Mouse (Mus musculus) intestine, postnatal 0 days (tissue): ENCODE measurements around the gene Hs3st2. TPM values are rescaled to one million over a fixed set of nuclear protein-coding genes. Genes with fewer than 3 reads are reported as not detected.

Experiments used
- ATAC-seq: fragments of 200-750 bp; cut with Nextera tagmentation; 2 replicates; pipeline ENCODE4 v1.8.0; 2017; ENCODE audit warnings: mild to moderate bottlenecking, moderate TSS enrichment, moderate library complexity
- H3K27ac ChIP-seq: fragments of 300-500 bp; sonication (generic); 2 replicates; pipeline ENCODE4 v1.5.1; 2014; ENCODE audit warnings: mild to moderate bottlenecking, low read depth, low read length, moderate library complexity
- H3K27me3 ChIP-seq: fragments of 300-500 bp; sonication (generic); replicated peaks from 2 replicates; pipeline ENCODE4 v1.6.1; 2014; ENCODE audit warnings: low read length, mixed read lengths; ENCODE audit not compliant: control insufficient read depth, insufficient read depth
- H3K36me3 ChIP-seq: fragments of 300-500 bp; sonication (generic); 2 replicates; pipeline ENCODE4 v1.6.1; 2014; ENCODE audit warnings: mild to moderate bottlenecking, moderate library complexity; ENCODE audit not compliant: control insufficient read depth, insufficient read depth
- H3K4me1 ChIP-seq: fragments of 300-500 bp; sonication (generic); replicated peaks from 2 replicates; pipeline ENCODE4 v1.6.1; 2014; ENCODE audit warnings: antibody characterized with exemption, low read length, mixed read lengths; ENCODE audit not compliant: control insufficient read depth, insufficient read depth
- H3K4me2 ChIP-seq: fragments of 300-500 bp; sonication (generic); replicated peaks from 2 replicates; pipeline ENCODE4 v1.6.1; 2014; ENCODE audit warnings: low read depth, mild to moderate bottlenecking, moderate library complexity
- H3K4me3 ChIP-seq: fragments of 300-500 bp; sonication (generic); 2 replicates; pipeline ENCODE4 v1.5.1; 2014; ENCODE audit warnings: low read depth, low read length
- H3K9ac ChIP-seq: fragments of 300-500 bp; sonication (generic); 2 replicates; pipeline ENCODE4 v1.6.1; 2014; ENCODE audit warnings: mild to moderate bottlenecking, low read depth, low read length
- H3K9me3 ChIP-seq: fragments of 300-500 bp; sonication (generic); 2 replicates; pipeline ENCODE4 v1.6.1; 2016; ENCODE audit warnings: mixed run types; ENCODE audit not compliant: control insufficient read depth
- CTCF ChIP-seq: sonication (generic); IDR thresholded peaks from 2 replicates; pipeline ENCODE4 v1.5.1; 2016; ENCODE audit warnings: low read depth, mild to moderate bottlenecking, control low read depth, antibody characterized with exemption, moderate library complexity
- WGBS: fragments of 180-500 bp; shearing (Covaris S2); extraction: QIAGEN DNeasy Blood & Tissue Kit; methylation state at CpG from one replicate; pipeline ENCODE4 v1.1.7; 2014; 5-methylcytosine and 5-hydroxymethylcytosine counted together
- polyA plus RNA-seq: library from polyadenylated mRNA; unstranded; fragments of >200 nt; fragmentation: Nextera tagmentation; extraction: Ambion mirVana; gene quantifications from 2 replicates; pipeline ENCODE4 v1.2.1, GENCODE M21; 2015

Gene Hs3st2
- polyA plus RNA-seq, 1 experiment from 2014 or later, result 0.85 TPM

DNA sequence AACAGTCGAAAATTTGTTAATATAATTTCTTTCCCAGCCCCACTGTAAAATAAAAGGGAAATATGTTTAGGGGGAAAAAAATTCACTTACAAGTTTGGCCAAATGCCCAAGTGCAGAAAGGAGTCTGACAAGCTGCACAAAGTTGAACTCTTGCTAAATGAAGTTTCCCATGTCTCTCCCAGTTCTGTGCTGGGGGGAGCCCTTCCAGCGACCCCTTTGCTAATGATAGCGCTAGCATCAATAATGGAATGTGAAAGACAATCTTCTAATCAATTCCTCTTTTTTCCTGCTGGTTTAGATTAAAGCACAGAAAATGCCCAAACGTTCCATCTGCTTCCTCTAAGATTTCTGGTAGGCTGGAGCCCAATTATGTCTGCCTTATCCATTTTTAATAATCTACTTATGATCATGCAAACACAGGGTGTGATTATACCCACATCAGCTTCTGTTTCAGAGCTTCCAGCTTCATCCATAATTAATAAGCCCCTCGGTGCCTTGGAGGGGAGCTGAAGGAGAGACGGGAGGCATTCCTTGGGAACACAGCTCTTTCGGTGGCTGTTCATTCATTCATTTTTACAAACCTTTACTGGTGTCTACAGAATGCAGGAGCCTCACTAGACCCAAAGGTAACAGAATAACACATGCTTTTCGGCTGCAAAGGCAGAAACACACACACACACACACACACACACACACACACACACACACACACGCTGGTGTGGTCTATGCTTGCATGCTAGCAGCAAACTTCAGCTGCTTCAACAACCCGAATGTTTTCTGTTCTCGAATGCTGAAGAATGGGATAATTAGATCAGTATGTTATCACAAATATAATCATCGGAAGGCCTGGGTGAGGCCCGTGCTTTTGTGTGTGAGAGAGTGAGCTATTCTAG lies 59.5 kb downstream of the Hs3st2 start:
- H3K36me3 ChIP-seq, result no peaks in the 10 kb centered on the region
- WGBS, result 61% methylated on average over 13 of the region's 13 CpGs
- no peak for TF ChIP-seq CTCF
- no peak overlapping the region for H3K4me3 ChIP-seq
- no peak overlapping the region for H3K4me2 ChIP-seq
- H3K9ac ChIP-seq, result no peak overlapping the region
- H3K27me3 ChIP-seq, result no peaks in the 10 kb centered on the region
- ATAC-seq, result no peak
- no peak overlapping the region for H3K27ac ChIP-seq
- H3K4me1 ChIP-seq, result no peaks in the 10 kb centered on the region
- no peaks in the 10 kb centered on the region for H3K9me3 ChIP-seq

DNA sequence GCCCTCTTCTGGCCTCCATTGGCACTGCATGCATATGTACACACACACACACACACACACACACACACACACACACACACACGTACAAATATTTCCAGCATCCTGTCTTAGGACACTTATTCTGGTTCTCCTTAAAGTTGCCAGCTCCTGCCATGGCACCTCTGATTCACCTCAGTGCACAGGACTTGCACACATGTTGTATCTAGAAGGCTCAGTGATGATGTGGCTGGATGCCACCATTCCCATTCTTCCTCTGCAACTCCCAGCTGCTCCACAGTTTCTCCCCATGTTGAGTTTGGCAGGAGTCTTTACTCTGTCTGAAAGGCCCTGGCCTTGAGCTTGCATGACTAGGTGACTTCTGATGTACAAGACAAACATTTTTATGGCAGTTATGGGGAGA lies 65.1 kb downstream of the Hs3st2 start:
- no peak overlapping the region for H3K4me3 ChIP-seq
- WGBS, result 89% methylated on average over 1 of the region's 1 CpGs
- H3K4me1 ChIP-seq, result no peaks in the 10 kb centered on the region
- H3K27ac ChIP-seq, result no peak overlapping the region
- no peaks in the 10 kb centered on the region for H3K27me3 ChIP-seq
- H3K9ac ChIP-seq, result no peak overlapping the region
- no peak for TF ChIP-seq CTCF
- no peaks in the 10 kb centered on the region for H3K9me3 ChIP-seq
- H3K36me3 ChIP-seq, result no peaks in the 10 kb centered on the region
- no peak overlapping the region for H3K4me2 ChIP-seq
- no peak for ATAC-seq

DNA sequence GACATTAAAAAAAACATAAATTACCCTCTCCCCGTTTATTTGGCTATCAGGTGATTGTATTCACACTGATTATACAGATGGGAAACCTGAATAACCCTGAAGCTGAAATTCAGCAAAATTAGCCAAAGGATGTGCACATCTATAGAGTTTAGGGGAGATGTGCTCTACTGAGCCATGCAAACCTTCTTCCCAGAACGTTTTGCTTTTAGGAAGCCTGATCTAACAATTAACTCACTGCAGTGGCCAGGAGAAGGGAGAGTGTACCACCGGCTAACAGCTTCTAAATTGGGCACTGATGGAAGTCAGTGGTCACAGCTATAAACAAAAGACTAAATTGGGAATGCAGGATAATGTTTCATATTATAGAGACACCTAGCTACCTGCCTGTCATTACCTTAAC lies 66.4 kb downstream of the Hs3st2 start:
- no peaks in the 10 kb centered on the region for H3K9me3 ChIP-seq
- TF ChIP-seq CTCF, result no peak
- H3K9ac ChIP-seq, result no peak overlapping the region
- H3K27me3 ChIP-seq, result no peaks in the 10 kb centered on the region
- H3K4me3 ChIP-seq, result no peak overlapping the region
- no peak overlapping the region for H3K4me2 ChIP-seq
- H3K27ac ChIP-seq, result no peak overlapping the region
- WGBS, result 44% methylated on average over 3 of the region's 3 CpGs
- no peak for ATAC-seq
- H3K4me1 ChIP-seq, result no peaks in the 10 kb centered on the region
- H3K36me3 ChIP-seq, result no peaks in the 10 kb centered on the region

DNA sequence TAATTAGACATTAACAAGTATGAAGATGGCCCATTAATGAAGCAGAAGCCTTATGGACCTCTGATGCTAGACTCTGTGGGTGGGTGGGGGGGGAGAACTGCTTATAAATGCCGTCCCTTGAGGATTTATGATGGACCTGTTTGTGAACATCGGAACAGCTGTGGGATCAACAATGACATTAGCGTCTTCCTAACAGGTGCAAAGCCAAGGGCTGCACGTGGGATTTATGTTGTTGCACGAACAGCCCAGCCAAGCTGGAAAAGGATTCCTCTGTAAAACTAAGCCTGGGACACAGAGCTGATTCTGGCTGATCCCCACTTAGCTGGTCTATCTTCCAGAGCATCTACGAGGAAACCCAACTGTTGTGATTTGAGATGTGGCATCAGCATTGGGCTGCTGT lies 69.0 kb downstream of the Hs3st2 start:
- Histone ChIP-seq H3K4me3 (no peak overlapping the region), H3K9ac (no peak overlapping the region), H3K27me3 (no peaks in the 10 kb centered on the region), H3K9me3 (no peaks in the 10 kb centered on the region), H3K27ac (no peak overlapping the region), H3K4me1 (no peaks in the 10 kb centered on the region), H3K36me3 (no peaks in the 10 kb centered on the region), H3K4me2 (no peak overlapping the region)
- ATAC-seq, result no peak
- TF ChIP-seq CTCF, result no peak
- 80% methylated on average over 6 of the region's 6 CpGs for WGBS

DNA sequence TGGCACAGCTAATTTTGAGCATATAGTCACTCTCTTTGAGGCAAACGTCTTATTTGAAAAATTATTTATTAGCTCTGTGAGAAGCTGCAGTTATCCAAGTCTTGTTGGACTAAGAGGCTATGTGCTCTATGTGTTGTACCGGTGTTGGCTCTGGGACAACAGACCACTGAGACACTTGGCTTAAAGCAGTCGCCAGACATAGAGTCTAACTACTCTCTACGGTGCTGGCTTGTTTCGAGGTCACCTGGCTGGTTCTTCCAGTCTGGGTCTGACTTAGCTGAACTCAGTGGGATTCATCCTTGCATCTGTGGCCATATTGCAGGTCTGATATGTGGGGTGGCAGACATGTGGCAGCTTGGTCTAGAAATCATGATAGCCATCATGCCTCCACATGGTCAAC lies 72.8 kb downstream of the Hs3st2 start:
- no peak for TF ChIP-seq CTCF
- H3K36me3 ChIP-seq, result no peaks in the 10 kb centered on the region
- H3K9ac ChIP-seq, result no peak overlapping the region
- H3K4me1 ChIP-seq, result no peaks in the 10 kb centered on the region
- no peaks in the 10 kb centered on the region for H3K27me3 ChIP-seq
- 86% methylated on average over 5 of the region's 5 CpGs for WGBS
- H3K27ac ChIP-seq, result no peak overlapping the region
- no peak for ATAC-seq
- no peak overlapping the region for H3K4me3 ChIP-seq
- H3K4me2 ChIP-seq, result no peak overlapping the region
- H3K9me3 ChIP-seq, result no peaks in the 10 kb centered on the region

DNA sequence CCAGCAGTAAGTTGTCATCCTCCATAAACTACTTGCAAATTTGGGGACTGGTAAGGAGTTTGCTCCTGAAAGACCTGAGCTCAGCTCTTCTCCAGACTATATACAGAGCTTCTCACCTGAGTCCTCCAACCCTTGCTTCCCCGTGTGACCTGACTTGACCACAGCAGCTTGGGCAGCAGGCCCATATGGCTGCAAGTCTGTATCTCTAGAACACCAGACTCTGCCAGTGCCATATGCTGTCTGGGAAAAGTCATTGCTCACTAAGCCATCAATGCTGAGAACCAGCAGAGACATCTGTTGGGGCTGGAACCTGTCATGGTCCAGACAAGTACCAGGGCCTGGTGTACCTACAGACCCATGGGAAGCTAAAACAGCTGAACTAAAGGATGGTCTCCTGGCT lies 73.5 kb downstream of the Hs3st2 start:
- no peak for ATAC-seq
- H3K4me2 ChIP-seq, result no peak overlapping the region
- H3K27me3 ChIP-seq, result no peaks in the 10 kb centered on the region
- no peaks in the 10 kb centered on the region for H3K36me3 ChIP-seq
- 74% methylated on average over 1 of the region's 1 CpGs for WGBS
- no peak overlapping the region for H3K27ac ChIP-seq
- no peak overlapping the region for H3K9ac ChIP-seq
- no peaks in the 10 kb centered on the region for H3K4me1 ChIP-seq
- H3K9me3 ChIP-seq, result no peaks in the 10 kb centered on the region
- no peak overlapping the region for H3K4me3 ChIP-seq
- no peak for TF ChIP-seq CTCF

DNA sequence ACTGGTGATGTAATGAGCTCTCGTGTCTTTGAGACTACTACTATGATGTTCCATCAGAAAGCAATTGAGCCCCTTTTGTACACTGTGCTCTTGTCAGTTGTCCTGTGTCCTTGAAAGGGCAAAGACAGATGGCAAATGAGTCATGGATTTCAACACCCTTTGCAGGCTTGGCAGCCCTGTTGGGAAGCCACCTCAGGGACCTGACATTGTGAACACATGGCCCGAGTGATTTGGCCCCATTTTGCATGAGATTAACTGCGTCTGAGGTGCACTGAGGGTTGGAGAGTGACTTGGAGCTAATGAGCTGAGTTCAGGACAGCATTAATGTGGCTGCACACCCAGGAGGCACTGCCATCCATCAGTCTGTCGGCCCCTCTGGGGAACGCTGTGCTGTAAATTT lies 74.7 kb downstream of the Hs3st2 start:
- no peak overlapping the region for H3K27ac ChIP-seq
- no peak for TF ChIP-seq CTCF
- H3K4me3 ChIP-seq, result no peak overlapping the region
- H3K4me2 ChIP-seq, result no peak overlapping the region
- no peak for ATAC-seq
- no peaks in the 10 kb centered on the region for H3K27me3 ChIP-seq
- H3K36me3 ChIP-seq, result no peaks in the 10 kb centered on the region
- H3K4me1 ChIP-seq, result no peaks in the 10 kb centered on the region
- no peak overlapping the region for H3K9ac ChIP-seq
- 77% methylated on average over 5 of the region's 5 CpGs for WGBS
- H3K9me3 ChIP-seq, result no peaks in the 10 kb centered on the region
